ENCODE assay signal across 8 mouse cellular contexts in genomic region chr9:14641310-14642067, GRCm38 (mm10). TPM values are rescaled to one million over a fixed set of nuclear protein-coding genes. Genes with fewer than 3 reads are reported as not detected.
DNase-seq lines count a peak whose midpoint lies in the region; ATAC-seq and TF ChIP-seq lines count a peak whose summit lies in the region.
"Had no signal": no experiment of that assay in that cellular context is flagged by ENCODE, and none has a peak within 500 bp of the region (broad histone marks: within the 10 kb centered on the region; RNA-seq: fewer than 3 reads in every experiment).

No protein-coding gene starts in this region.

- H3ac ChIP-seq in myocyte (ENCODE audit: control insufficient read depth, insufficient read length) = no peak overlapping the region

- no peaks in the 10 kb centered on the region for H3K36me3 ChIP-seq in heart, embryonic 16.5 days (ENCODE audit: control insufficient read depth, insufficient read depth)
- no peaks in the 10 kb centered on the region for H3K36me3 ChIP-seq in limb, embryonic 12.5 days
- no peaks in the 10 kb centered on the region for H3K36me3 ChIP-seq in myocyte (ENCODE audit: control insufficient read depth, insufficient read depth)
- H3K36me3 ChIP-seq: liver, embryonic 13.5 days had no signal

- no peak overlapping the region for H3K4me2 ChIP-seq in heart, embryonic 16.5 days (ENCODE audit: low read depth, low read length)
- peak overlapping the region; percentile 6; the same call in 1 of the 2 replicates for H3K4me2 ChIP-seq in limb, embryonic 12.5 days
- peak overlapping the region; percentile 55 for H3K4me2 ChIP-seq in myocyte (ENCODE audit: low read depth)
- H3K4me2 ChIP-seq: liver, embryonic 13.5 days had no signal

- no peaks in the 10 kb centered on the region for H3K27me3 ChIP-seq in heart, embryonic 16.5 days (ENCODE audit: control insufficient read depth, insufficient read depth, low read length)
- H3K27me3 ChIP-seq in limb, embryonic 12.5 days = no peaks in the 10 kb centered on the region
- H3K27me3 ChIP-seq in myocyte (ENCODE audit: control insufficient read depth, insufficient read depth, insufficient read length) = no peaks in the 10 kb centered on the region

- DNase-seq in ES-CJ7 (ENCODE audit: low read depth, low spot score) = peak; percentile 75
- peak; percentile 57 for DNase-seq in adrenal gland, postnatal 14 days
- no peak for DNase-seq in left cerebral cortex, postnatal 4 days
- no peak for DNase-seq in frontal cortex, postnatal 36 days (ENCODE audit: low spot score in 2 of 2)
- DNase-seq: liver, embryonic 13.5 days had no signal

- TF ChIP-seq POLR2A in myocyte (IDR thresholded peaks at IDR 0.05; ENCODE audit: insufficient read length, low read depth) = no peak

- H3K79me2 ChIP-seq in myocyte (ENCODE audit: control insufficient read depth, insufficient read depth) = no peaks in the 10 kb centered on the region

- peak; percentile 73 for ATAC-seq in heart, embryonic 16.5 days (replicated peaks; ENCODE audit: extremely low read depth, insufficient read depth, low FRiP score)
- ATAC-seq in limb, embryonic 12.5 days (ENCODE audit: insufficient number of reproducible peaks, insufficient read depth, low FRiP score, low TSS enrichment, low read depth) = no peak

- intact Hi-C loops in left cerebral cortex, postnatal 4 days (cut with DNase I) = no loop called here

- no peak overlapping the region for H3K9ac ChIP-seq in heart, embryonic 16.5 days (ENCODE audit: low read length)
- no peak overlapping the region for H3K9ac ChIP-seq in limb, embryonic 12.5 days (replicated peaks)
- H3K9ac ChIP-seq: liver, embryonic 13.5 days had no signal

- no peak overlapping the region for H3K4me3 ChIP-seq in heart, embryonic 16.5 days (ENCODE audit: low read length)
- no peak overlapping the region for H3K4me3 ChIP-seq in limb, embryonic 12.5 days (replicated peaks)
- no peak overlapping the region for H3K4me3 ChIP-seq in myocyte
- H3K4me3 ChIP-seq: liver, embryonic 13.5 days had no signal

- 26% methylated on average over 7 of the region's 7 CpGs for WGBS in heart, embryonic 16.5 days
- 33% methylated on average over 7 of the region's 7 CpGs for WGBS in limb, embryonic 12.5 days

- peak overlapping the region; percentile 78 for H3K27ac ChIP-seq in heart, embryonic 16.5 days (ENCODE audit: low read length)
- H3K27ac ChIP-seq in limb, embryonic 12.5 days = peak overlapping the region; percentile 89
- H3K27ac ChIP-seq: liver, embryonic 13.5 days had no signal

- H3K4me1 ChIP-seq in heart, embryonic 16.5 days (ENCODE audit: control insufficient read depth, insufficient read depth, low read length) = peaks cover 32% of the 10 kb centered on the region
- peaks cover 38% of the 10 kb centered on the region for H3K4me1 ChIP-seq in limb, embryonic 12.5 days (replicated peaks)

- 0 out of 2 replicates have a peak, but pooled peaks cover under 1% of the 10 kb centered on the region for H3K9me3 ChIP-seq in heart, embryonic 16.5 days (replicated peaks; ENCODE audit: control insufficient read depth, low read length)
- H3K9me3 ChIP-seq in limb, embryonic 12.5 days = 0 out of 2 replicates have a peak, but pooled peaks cover 3% of the 10 kb centered on the region
- H3K9me3 ChIP-seq: liver, embryonic 13.5 days had no signal

TF ChIP-seq in myocyte, 11 proteins besides CTCF, POLR2A, EP300 and RAD21:
- TF ChIP-seq REST (IDR thresholded peaks at IDR 0.05; ENCODE audit: insufficient read depth, insufficient read length) (no peak), USF1 (IDR thresholded peaks at IDR 0.05; ENCODE audit: low read depth) (no peak), MAX (IDR thresholded peaks at IDR 0.05; ENCODE audit: low read depth) (no peak), MYOG (IDR thresholded peaks at IDR 0.05; ENCODE audit: control insufficient read depth in 1 of 3, insufficient read depth in 1 of 3, insufficient read length in 2 of 3, low read depth in 2 of 3) (peak in 1 of 3 experiments; percentile 55), SRF (IDR thresholded peaks at IDR 0.05; ENCODE audit: control insufficient read depth, insufficient read length, low read depth) (no peak), E2F4 (IDR thresholded peaks at IDR 0.05; ENCODE audit: insufficient read depth) (no peak), TCF3 (IDR thresholded peaks at IDR 0.05; ENCODE audit: insufficient read length, low read depth) (no peak), MYOD1 (IDR thresholded peaks at IDR 0.05; ENCODE audit: control insufficient read depth in 1 of 3, insufficient read length in 2 of 3, low read depth in 2 of 3) (peak in 1 of 3 experiments; percentile 37), POLR2AphosphoS2 (IDR thresholded peaks at IDR 0.05; ENCODE audit: insufficient read length, low read depth) (peak; percentile 27), TCF12 (IDR thresholded peaks at IDR 0.05; ENCODE audit: insufficient read depth, poor library complexity, severe bottlenecking) (no peak), CEBPB (IDR thresholded peaks at IDR 0.05; ENCODE audit: insufficient read depth, poor library complexity, severe bottlenecking) (no peak)

RNA-seq across cellular contexts. Expression of gene Amotl1, which starts 3.4 kb away (rescaled TPM):
- 33.3 and 36.4 TPM in 2 replicates for total RNA-seq in adrenal gland, postnatal 14 days (2021)
- polyA plus RNA-seq in heart, embryonic 16.5 days (2015; fragmentation: Nextera tagmentation; extraction: Ambion mirVana) = 17.8 and 19.1 TPM in 2 replicates
- polyA plus RNA-seq in limb, embryonic 12.5 days (2016; fragmentation: Nextera tagmentation; extraction: Ambion mirVana) = 33.3 and 34.8 TPM in 2 replicates
- polyA plus RNA-seq in myocyte (2012; fragmentation: generic; extraction: Trizol) = 37.3 TPM
- total RNA-seq in left cerebral cortex, postnatal 4 days (2021) = 10 to 100 TPM; 21.6 to 23.4 TPM

Comparison
In these comparisons a context has a peak if more than half of its experiments do, and no peak if none do; other contexts are left out.
1. DNase-seq: peak in ES-CJ7 (single experiment) and adrenal gland, postnatal 14 days (single experiment); none in left cerebral cortex, postnatal 4 days (single experiment) and frontal cortex, postnatal 36 days (0 of 2).